In genomic region chr6:113559736-113560135, GRCm38 (mm10) we compare ENCODE assay signal across 33 mouse cellular contexts. TPM values are rescaled to one million over a fixed set of nuclear protein-coding genes. Genes with fewer than 3 reads are reported as not detected.
A peak's percentile ranks its signal among the peaks of the same experiment; 100 is the strongest.
DNase-seq lines count a peak whose midpoint lies in the region; ATAC-seq and TF ChIP-seq lines count a peak whose summit lies in the region.
"Had no signal": no experiment of that assay in that cellular context is flagged by ENCODE, and none has a peak within 500 bp of the region (broad histone marks: within the 10 kb centered on the region; RNA-seq: fewer than 3 reads in every experiment).

No protein-coding gene starts in this region.

- 51% methylated on average over 6 of the region's 6 CpGs for WGBS in midbrain, postnatal 0 days
- 71% methylated on average over 6 of the region's 6 CpGs for WGBS in midbrain, embryonic 11.5 days

- TF ChIP-seq CTCF in midbrain, postnatal 0 days (IDR thresholded peaks at IDR 0.05): no peak

- peak; percentile 42 for DNase-seq in layer of hippocampus, adult 9-11 months
- DNase-seq in layer of hippocampus, adult 11-12 months (ENCODE audit: low spot score): no peak
- peak; percentile 25 for DNase-seq in midbrain, postnatal 0 days (ENCODE audit: low spot score)
- DNase-seq in midbrain, embryonic 11.5 days (ENCODE audit: low spot score, missing footprints): no peak
- DNase-seq in brain, adult 2 months (ENCODE audit: low read depth, low spot score): peak; percentile 78
- DNase-seq in adipocyte (ENCODE audit: low spot score): no peak
- DNase-seq: adrenal gland, postnatal 36 days; B cell, adult 2 months; cerebellum, adult 8-10 months; cerebellum, postnatal 25 days; gastrocnemius, postnatal 10 days; heart, postnatal 10 days; kidney, adult 18-20 months; kidney, postnatal 25 days; left cerebral cortex, postnatal 4 days; liver, postnatal 0 days; lung, postnatal 36 days had no signal

- H3K4me1 ChIP-seq in midbrain, postnatal 0 days (ENCODE audit: insufficient read depth, low read length): no peaks in the 10 kb centered on the region; the same call in 1 of the 2 replicates
- H3K4me1 ChIP-seq in midbrain, embryonic 11.5 days (ENCODE audit: control insufficient read depth, insufficient read depth, low read length): no peaks in the 10 kb centered on the region
- H3K4me1 ChIP-seq: embryonic facial prominence, embryonic 10.5 days; embryonic facial prominence, embryonic 15.5 days; forebrain, embryonic 13.5 days; heart, embryonic 13.5 days; hindbrain, embryonic 15.5 days; kidney, embryonic 15.5 days; liver, embryonic 12.5 days; midbrain, embryonic 12.5 days; neural tube, embryonic 15.5 days had no signal

- no peak overlapping the region for H3K9ac ChIP-seq in midbrain, postnatal 0 days (replicated peaks; ENCODE audit: low read length, poor library complexity, severe bottlenecking)
- no peak overlapping the region for H3K9ac ChIP-seq in midbrain, embryonic 11.5 days (ENCODE audit: low read length)
- H3K9ac ChIP-seq: embryonic facial prominence, embryonic 15.5 days; forebrain, embryonic 13.5 days; heart, embryonic 13.5 days; hindbrain, embryonic 15.5 days; kidney, embryonic 15.5 days; liver, embryonic 12.5 days; liver, postnatal 0 days; midbrain, embryonic 12.5 days; neural tube, embryonic 15.5 days had no signal

- H3K4me3 ChIP-seq in midbrain, postnatal 0 days (ENCODE audit: low read depth, low read length): no peak overlapping the region
- H3K4me3 ChIP-seq in midbrain, embryonic 11.5 days (ENCODE audit: low read depth, low read length): no peak overlapping the region
- H3K4me3 ChIP-seq: embryonic facial prominence, embryonic 10.5 days; embryonic facial prominence, embryonic 15.5 days; forebrain, embryonic 13.5 days; heart, embryonic 13.5 days; hindbrain, embryonic 15.5 days; kidney, embryonic 15.5 days; layer of hippocampus, adult 2 months; liver, embryonic 12.5 days; midbrain, embryonic 12.5 days; neural tube, embryonic 15.5 days had no signal

- no peak overlapping the region for H3K27ac ChIP-seq in midbrain, postnatal 0 days (ENCODE audit: low read depth, low read length)
- H3K27ac ChIP-seq in midbrain, embryonic 11.5 days (ENCODE audit: low read depth, low read length): no peak overlapping the region
- H3K27ac ChIP-seq: embryonic facial prominence, embryonic 10.5 days; embryonic facial prominence, embryonic 15.5 days; forebrain, embryonic 13.5 days; heart, embryonic 13.5 days; hindbrain, embryonic 15.5 days; kidney, embryonic 15.5 days; layer of hippocampus, adult 2 months; liver, embryonic 12.5 days; midbrain, embryonic 12.5 days; neural tube, embryonic 15.5 days had no signal

- no peaks in the 10 kb centered on the region for H3K27me3 ChIP-seq in midbrain, postnatal 0 days (ENCODE audit: insufficient read depth, low read length)
- no peaks in the 10 kb centered on the region for H3K27me3 ChIP-seq in midbrain, embryonic 11.5 days (ENCODE audit: control insufficient read depth, insufficient read depth, low read length)
- H3K27me3 ChIP-seq: embryonic facial prominence, embryonic 15.5 days; forebrain, embryonic 13.5 days; heart, embryonic 13.5 days; hindbrain, embryonic 15.5 days; kidney, embryonic 15.5 days; liver, embryonic 12.5 days; midbrain, embryonic 12.5 days; neural tube, embryonic 15.5 days had no signal

- no peak overlapping the region for H3K4me2 ChIP-seq in midbrain, postnatal 0 days (ENCODE audit: low read depth, low read length, poor library complexity, severe bottlenecking)
- no peak overlapping the region for H3K4me2 ChIP-seq in midbrain, embryonic 11.5 days
- H3K4me2 ChIP-seq: embryonic facial prominence, embryonic 15.5 days; forebrain, embryonic 13.5 days; heart, embryonic 13.5 days; hindbrain, embryonic 15.5 days; kidney, embryonic 15.5 days; liver, embryonic 12.5 days; midbrain, embryonic 12.5 days; neural tube, embryonic 15.5 days had no signal

- no peak for ATAC-seq in midbrain, postnatal 0 days (ENCODE audit: low FRiP score)
- ATAC-seq in midbrain, embryonic 11.5 days (ENCODE audit: low FRiP score): no peak
- ATAC-seq: forebrain, embryonic 13.5 days; liver, embryonic 12.5 days; liver, postnatal 0 days had no signal

- H3K36me3 ChIP-seq in midbrain, postnatal 0 days (ENCODE audit: insufficient read depth, low read length): no peaks in the 10 kb centered on the region
- no peaks in the 10 kb centered on the region; the same call in 1 of the 2 replicates for H3K36me3 ChIP-seq in midbrain, embryonic 11.5 days (ENCODE audit: control insufficient read depth, insufficient read depth, low read length)
- H3K36me3 ChIP-seq: hindbrain, embryonic 15.5 days; neural tube, embryonic 15.5 days had no signal

- H3K9me3 ChIP-seq in midbrain, postnatal 0 days (ENCODE audit: low read length): no peaks in the 10 kb centered on the region
- H3K9me3 ChIP-seq in midbrain, embryonic 11.5 days (ENCODE audit: control insufficient read depth, low read length): no peaks in the 10 kb centered on the region
- H3K9me3 ChIP-seq: embryonic facial prominence, embryonic 10.5 days; embryonic facial prominence, embryonic 15.5 days; forebrain, embryonic 13.5 days; heart, embryonic 13.5 days; hindbrain, embryonic 15.5 days; kidney, embryonic 15.5 days; liver, embryonic 12.5 days; midbrain, embryonic 12.5 days; neural tube, embryonic 15.5 days had no signal

RNA-seq across cellular contexts. Expression of gene Fancd2, which starts 28.3 kb away (rescaled TPM):
- 2.4 and 3.4 TPM in 2 replicates for total RNA-seq in midbrain, postnatal 0 days (2014; rRNA removed)
- polyA plus RNA-seq in midbrain, postnatal 0 days (2015; fragmentation: Nextera tagmentation; extraction: Ambion mirVana): 0.99 and 1.2 TPM in 2 replicates
- 13.5 and 15.6 TPM in 2 replicates for polyA plus RNA-seq in midbrain, embryonic 11.5 days (2014; fragmentation: Nextera tagmentation; extraction: Ambion mirVana)

RNA-seq across cellular contexts. Expression of gene Emc3, which starts 28.3 kb away (rescaled TPM):
- total RNA-seq in midbrain, postnatal 0 days (2014; rRNA removed): 71.9 and 74.1 TPM in 2 replicates
- 111 and 120 TPM in 2 replicates for polyA plus RNA-seq in midbrain, postnatal 0 days (2015; fragmentation: Nextera tagmentation; extraction: Ambion mirVana)
- polyA plus RNA-seq in midbrain, embryonic 11.5 days (2014; fragmentation: Nextera tagmentation; extraction: Ambion mirVana): 88.4 and 90.0 TPM in 2 replicates

RNA-seq across cellular contexts. Expression of gene Fancd2os, which starts 40.8 kb away (rescaled TPM):
- 0.47 TPM in 1 of 2 replicates, not detected in the other for total RNA-seq in midbrain, postnatal 0 days (2014; rRNA removed)
- 0.11 and 0.18 TPM in 2 replicates for polyA plus RNA-seq in midbrain, postnatal 0 days (2015; fragmentation: Nextera tagmentation; extraction: Ambion mirVana)
- 0.42 and 0.47 TPM in 2 replicates for polyA plus RNA-seq in midbrain, embryonic 11.5 days (2014; fragmentation: Nextera tagmentation; extraction: Ambion mirVana)
- total RNA-seq: adrenal gland, adult 18-20 months; gastrocnemius, postnatal 10 days; heart, adult 8-10 months; heart, postnatal 10 days; hematopoietic stem cell, adult 5-6 weeks; megakaryocyte, adult 5-6 weeks had no signal
- polyA plus RNA-seq: embryonic facial prominence, embryonic 15.5 days; forebrain, embryonic 13.5 days; gonadal fat pad, adult 2 months; hindbrain, embryonic 15.5 days; midbrain, embryonic 12.5 days; neural tube, embryonic 15.5 days; small intestine, adult 2 months had no signal

RNA-seq across cellular contexts. Expression of gene Brk1, which starts 44.8 kb away (rescaled TPM):
- total RNA-seq in midbrain, postnatal 0 days (2014; rRNA removed): 210 and 215 TPM in 2 replicates
- polyA plus RNA-seq in midbrain, postnatal 0 days (2015; fragmentation: Nextera tagmentation; extraction: Ambion mirVana): 284 and 289 TPM in 2 replicates
- polyA plus RNA-seq in midbrain, embryonic 11.5 days (2014; fragmentation: Nextera tagmentation; extraction: Ambion mirVana): 223 and 232 TPM in 2 replicates

RNA-seq across cellular contexts. Expression of gene Prrt3, which starts 58.0 kb away (rescaled TPM):
- 29.4 and 39.3 TPM in 2 replicates for total RNA-seq in midbrain, postnatal 0 days (2014; rRNA removed)
- 18.4 and 20.7 TPM in 2 replicates for polyA plus RNA-seq in midbrain, postnatal 0 days (2015; fragmentation: Nextera tagmentation; extraction: Ambion mirVana)
- 0.97 and 1.1 TPM in 2 replicates for polyA plus RNA-seq in midbrain, embryonic 11.5 days (2014; fragmentation: Nextera tagmentation; extraction: Ambion mirVana)
- total RNA-seq: heart, adult 8-10 months; heart, postnatal 10 days; hematopoietic stem cell, adult 5-6 weeks had no signal
- polyA plus RNA-seq: gonadal fat pad, adult 2 months had no signal

Comparison
In these comparisons a context has a peak if more than half of its experiments do, and no peak if none do; other contexts are left out.
1. DNase-seq: peak in layer of hippocampus, adult 9-11 months (single experiment), midbrain, postnatal 0 days (single experiment) and brain, adult 2 months (single experiment); none in layer of hippocampus, adult 11-12 months (single experiment), midbrain, embryonic 11.5 days (single experiment) and adipocyte (single experiment).